Mouse (Mus musculus) retina, adult 2 months (tissue): ENCODE data around the gene Tsc22d3.
"Not testable (repeated sequence)": the region's sequence is repeated elsewhere in the genome, so short reads cannot be mapped to it uniquely, and the experiment has no call there.

Experiments used
- DNase-seq: peaks from one replicate; pipeline ENCODE4 v3.0.0-alpha.2; 2012; ENCODE audit warnings: low read depth, low spot score

Gene Tsc22d3

GRCm38 (mm10) chrX:140565759-140566158 lies 34.7 kb downstream of the Tsc22d3 start:
- DNase-seq, result no peak

- no peak for DNase-seq
Observed at GRCm38 (mm10) chrX:140565212-140565611, 35.2 kb downstream of the Tsc22d3 start.

GRCm38 (mm10) chrX:140564777-140565176 lies 35.7 kb downstream of the Tsc22d3 start:
- no peak for DNase-seq

- no peak for DNase-seq
Observed at GRCm38 (mm10) chrX:140558176-140558844, 42.1 kb downstream of the Tsc22d3 start.

- no peak for DNase-seq
Observed at GRCm38 (mm10) chrX:140555965-140556364, 44.5 kb downstream of the Tsc22d3 start.

GRCm38 (mm10) chrX:140555423-140555822 lies 45.0 kb downstream of the Tsc22d3 start:
- no peak for DNase-seq

GRCm38 (mm10) chrX:140547660-140548419 lies 52.6 kb downstream of the Tsc22d3 start:
- DNase-seq, result no peak

GRCm38 (mm10) chrX:140544737-140545136 lies 55.7 kb downstream of the Tsc22d3 start:
- peak; percentile 29 for DNase-seq

GRCm38 (mm10) chrX:140542938-140543673 lies 57.4 kb downstream of the Tsc22d3 start:
- DNase-seq, result peak; percentile 41

- peak; percentile 47 for DNase-seq
Observed at GRCm38 (mm10) chrX:140542474-140542845, 58.0 kb downstream of the Tsc22d3 start.

- DNase-seq, result no peak
Observed at GRCm38 (mm10) chrX:140541711-140542473, 58.6 kb downstream of the Tsc22d3 start.

GRCm38 (mm10) chrX:140540500-140541114 lies 59.9 kb downstream of the Tsc22d3 start:
- no peak for DNase-seq

GRCm38 (mm10) chrX:140539831-140540230 lies 60.6 kb downstream of the Tsc22d3 start:
- DNase-seq, result not testable (repeated sequence)

GRCm38 (mm10) chrX:140539111-140539680 lies 61.3 kb downstream of the Tsc22d3 start:
- no peak for DNase-seq

- no peak for DNase-seq
Observed at GRCm38 (mm10) chrX:140538649-140539048, 61.8 kb downstream of the Tsc22d3 start.

GRCm38 (mm10) chrX:140537662-140538061 lies 62.8 kb downstream of the Tsc22d3 start:
- DNase-seq, result no peak

- DNase-seq, result no peak
Observed at GRCm38 (mm10) chrX:140535487-140535886, 65.0 kb downstream of the Tsc22d3 start.

GRCm38 (mm10) chrX:140534306-140534705 lies 66.2 kb downstream of the Tsc22d3 start:
- DNase-seq, result no peak

- DNase-seq, result no peak
Observed at GRCm38 (mm10) chrX:140532325-140532724, 68.1 kb downstream of the Tsc22d3 start.

- DNase-seq, result no peak
Observed at GRCm38 (mm10) chrX:140531356-140531755, 69.1 kb downstream of the Tsc22d3 start.

GRCm38 (mm10) chrX:140530632-140531031 lies 69.8 kb downstream of the Tsc22d3 start:
- no peak for DNase-seq
